Mouse (Mus musculus) erythroblast, embryonic 14.5 days (primary cell): Measurements from ENCODE around the gene Zic1.

ENCODE experiments used
- GATA1 ChIP-seq: IDR thresholded peaks from 2 replicates; pipeline ENCODE4 v1.6.1; 2012; ENCODE audit warnings: low read length, inconsistent platforms, mixed read lengths
- TAL1 ChIP-seq: IDR thresholded peaks from 3 replicates; pipeline ENCODE4 v1.6.1; 2012; ENCODE audit warnings: low read length, inconsistent platforms, mixed read lengths

- TF ChIP-seq TAL1 (no peak), GATA1 (no peak)
These were observed 22.1 kb upstream of the Zic1 start for GRCm38 (mm10) chr9:91387740-91388080.
